Mouse (Mus musculus): Measurements from ENCODE around the gene Fkbp2.

The Fkbp2 gene

DNA sequence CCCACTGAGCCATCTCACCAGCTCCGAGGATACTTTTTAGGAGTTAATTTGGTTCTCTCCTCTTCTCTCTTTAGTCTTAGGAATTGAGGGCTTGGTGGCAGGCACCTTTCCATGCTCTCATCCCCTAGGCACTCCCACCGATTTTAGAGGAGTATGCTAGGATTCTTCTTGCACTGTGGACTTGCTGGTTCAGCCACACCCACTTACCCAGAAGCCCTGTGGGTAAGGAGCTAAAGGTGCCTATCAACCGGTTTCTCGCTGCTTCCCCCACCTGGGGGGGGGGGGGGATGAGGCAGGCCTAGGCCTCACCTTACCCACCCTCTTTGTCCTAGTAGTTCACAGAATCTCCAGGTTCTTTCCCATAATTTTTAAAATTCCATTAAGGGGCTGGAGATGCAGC lies 32.6 kb downstream of the Fkbp2 start:
- in situ Hi-C loops (cut with MboI; ENCODE audit: unreplicated experiment in 2 of 2): no loop called here

DNA sequence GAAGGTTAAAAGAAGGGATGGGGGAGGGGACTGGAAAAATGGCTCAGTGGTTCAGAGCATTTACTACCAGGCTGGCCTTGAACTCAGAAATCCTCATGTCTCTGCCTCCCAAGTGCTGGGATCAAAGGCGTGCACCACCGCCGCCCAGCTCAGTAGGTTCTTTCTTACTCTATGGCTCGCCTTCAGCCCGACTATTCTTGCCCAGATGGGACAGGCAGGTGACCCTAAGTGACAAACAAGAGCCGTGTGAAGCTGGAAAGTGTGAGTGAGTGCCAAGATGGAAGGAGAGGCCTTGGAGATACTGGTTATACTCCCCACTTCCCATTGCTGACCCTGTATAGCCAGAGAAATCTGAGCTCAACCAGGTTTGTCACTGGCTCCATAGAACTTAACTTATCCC lies 36.6 kb downstream of the Fkbp2 start:
- in situ Hi-C loops (cut with MboI; ENCODE audit: unreplicated experiment in 2 of 2): no loop called here

DNA sequence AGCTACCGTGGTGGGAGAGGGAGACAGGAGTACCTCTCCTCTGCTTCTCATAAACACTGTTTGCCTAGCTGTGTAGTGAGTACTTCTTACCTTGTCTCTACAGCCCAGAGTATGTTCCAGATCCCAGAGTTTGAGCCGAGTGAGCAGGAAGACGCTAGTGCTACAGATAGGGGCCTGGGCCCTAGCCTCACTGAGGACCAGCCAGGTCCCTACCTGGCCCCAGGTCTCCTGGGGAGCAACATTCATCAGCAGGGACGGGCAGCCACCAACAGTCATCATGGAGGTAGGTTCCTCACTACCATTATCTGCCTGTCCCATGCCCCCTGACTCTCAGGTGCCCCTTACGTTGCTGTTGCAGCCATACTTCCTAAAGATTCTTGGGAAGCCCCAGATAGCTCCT lies 37.5 kb downstream of the Fkbp2 start:
- in situ Hi-C loops (cut with MboI; ENCODE audit: unreplicated experiment in 2 of 2): no loop called here

DNA sequence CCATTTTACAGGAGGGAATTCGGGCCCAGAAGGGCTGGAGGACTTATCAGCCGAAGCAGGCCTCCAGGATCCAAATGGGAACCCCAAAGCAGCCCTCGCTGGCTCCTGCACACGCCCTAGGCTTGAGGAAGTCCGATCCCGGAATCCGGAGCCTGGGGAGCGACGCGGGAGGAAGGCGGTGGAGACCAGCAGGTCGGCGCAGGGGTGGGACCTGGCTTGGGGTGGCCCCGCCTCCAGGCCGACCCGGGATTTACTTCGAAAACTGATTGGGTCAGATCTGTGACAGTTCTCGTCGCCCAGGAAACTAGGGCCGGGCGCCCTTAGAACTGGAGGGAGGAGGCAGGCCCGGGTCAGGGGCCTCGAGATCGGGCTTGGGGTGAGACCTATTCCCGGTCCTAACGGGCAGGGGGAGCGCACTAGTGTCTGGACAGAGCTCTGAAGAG lies 38.0 kb downstream of the Fkbp2 start, which contains the start of gene Gpr137:
Gene Gpr137 (minus strand): TSS at position 232 of the 443 bp plus-strand sequence.
- in situ Hi-C loops (cut with MboI; ENCODE audit: unreplicated experiment in 2 of 2): no loop called here

DNA sequence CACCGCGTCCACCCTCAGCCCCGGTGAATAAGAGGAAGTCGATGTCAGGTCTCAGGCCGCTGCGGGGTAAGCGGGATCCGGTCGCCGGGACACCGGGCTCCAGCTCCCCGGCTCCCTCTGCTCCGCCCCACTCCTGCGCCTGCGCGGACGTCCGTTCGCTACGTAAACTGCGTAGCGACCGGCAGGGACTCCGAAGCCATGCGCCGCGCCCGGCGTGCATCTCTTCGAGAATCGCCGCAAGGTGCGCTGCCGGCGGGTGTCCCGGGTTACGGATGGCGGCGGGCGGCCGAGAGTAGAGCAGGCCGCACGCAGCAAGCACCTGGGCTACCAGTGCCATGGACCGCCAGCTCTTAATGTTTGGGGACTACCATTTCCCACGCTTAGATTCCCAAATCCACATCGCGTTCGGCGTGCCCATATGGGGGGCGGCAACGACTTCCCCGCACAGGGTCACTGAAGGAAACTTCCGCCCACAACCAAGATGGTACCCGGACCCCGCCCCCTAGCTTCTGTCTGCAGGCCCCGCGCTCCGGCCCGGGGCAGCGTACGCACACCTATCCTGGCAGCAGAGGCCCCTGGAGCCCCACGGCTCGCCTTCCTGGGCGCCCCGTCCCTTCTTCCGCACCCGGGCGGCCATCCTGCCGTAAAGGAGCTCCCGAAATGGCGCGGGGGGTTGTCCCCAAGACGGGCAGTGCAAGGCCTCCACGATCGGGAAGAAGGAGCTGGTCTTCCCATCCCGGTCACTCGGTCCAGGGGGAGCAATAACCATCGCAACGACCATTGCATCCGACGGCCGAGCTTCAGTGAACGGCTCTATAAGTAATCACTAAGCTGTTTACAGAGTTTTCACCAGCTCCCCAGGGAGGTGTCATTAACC lies 38.7 kb downstream of the Fkbp2 start, which contains the start of gene Bad:
Gene Bad (plus strand): TSS at position 490 of the 877 bp plus-strand sequence.
- in situ Hi-C loops (cut with MboI; ENCODE audit: unreplicated experiment in 2 of 2): no loop called here

DNA sequence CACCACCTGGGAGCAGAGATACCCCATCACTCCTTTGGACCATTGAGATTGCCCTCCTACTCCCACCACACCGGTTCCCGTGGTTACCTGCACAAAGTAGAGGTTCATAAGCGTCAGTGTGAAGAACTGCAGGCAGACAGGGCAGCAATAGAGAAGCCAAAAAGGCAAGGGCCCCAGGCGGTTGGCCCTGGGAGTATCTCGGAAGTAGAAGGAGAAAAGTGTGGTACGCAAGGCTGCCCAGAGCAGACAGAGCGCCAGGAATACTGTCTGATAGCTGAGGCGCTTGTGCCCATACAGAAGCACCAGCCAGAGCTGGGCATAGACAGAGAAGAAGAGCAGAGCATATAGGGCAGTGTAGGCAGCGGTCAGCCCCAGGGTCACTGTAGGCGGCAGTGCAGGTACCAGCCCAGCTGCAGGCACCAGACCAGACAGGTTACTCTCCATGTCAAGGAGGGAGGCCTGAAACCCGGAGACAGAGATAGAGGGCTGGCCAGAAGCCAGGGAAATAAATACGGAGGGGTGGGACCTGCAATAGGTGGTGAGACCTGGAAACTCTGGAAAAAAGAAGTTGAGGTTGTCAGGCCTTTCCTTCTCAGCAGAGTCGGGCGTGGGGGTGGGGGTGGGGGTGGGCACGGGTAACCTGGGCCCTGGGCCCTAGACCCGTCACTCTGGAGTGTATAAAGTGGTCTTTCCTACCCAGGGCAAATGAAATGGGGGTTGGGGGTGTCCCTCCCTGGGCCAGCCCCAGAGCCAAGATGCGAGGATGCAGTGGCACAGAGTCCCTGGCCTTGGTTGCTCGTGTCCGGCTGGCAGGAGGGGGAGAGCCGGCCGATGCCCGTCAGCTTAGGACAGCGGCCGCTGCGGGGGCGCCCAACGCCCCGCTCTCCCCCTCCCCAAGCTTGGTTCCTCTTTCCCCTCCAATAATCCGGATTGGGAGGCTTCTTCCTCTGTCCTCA lies 39.6 kb downstream of the Fkbp2 start:
- in situ Hi-C loops (cut with MboI; ENCODE audit: unreplicated experiment in 2 of 2): no loop called here

DNA sequence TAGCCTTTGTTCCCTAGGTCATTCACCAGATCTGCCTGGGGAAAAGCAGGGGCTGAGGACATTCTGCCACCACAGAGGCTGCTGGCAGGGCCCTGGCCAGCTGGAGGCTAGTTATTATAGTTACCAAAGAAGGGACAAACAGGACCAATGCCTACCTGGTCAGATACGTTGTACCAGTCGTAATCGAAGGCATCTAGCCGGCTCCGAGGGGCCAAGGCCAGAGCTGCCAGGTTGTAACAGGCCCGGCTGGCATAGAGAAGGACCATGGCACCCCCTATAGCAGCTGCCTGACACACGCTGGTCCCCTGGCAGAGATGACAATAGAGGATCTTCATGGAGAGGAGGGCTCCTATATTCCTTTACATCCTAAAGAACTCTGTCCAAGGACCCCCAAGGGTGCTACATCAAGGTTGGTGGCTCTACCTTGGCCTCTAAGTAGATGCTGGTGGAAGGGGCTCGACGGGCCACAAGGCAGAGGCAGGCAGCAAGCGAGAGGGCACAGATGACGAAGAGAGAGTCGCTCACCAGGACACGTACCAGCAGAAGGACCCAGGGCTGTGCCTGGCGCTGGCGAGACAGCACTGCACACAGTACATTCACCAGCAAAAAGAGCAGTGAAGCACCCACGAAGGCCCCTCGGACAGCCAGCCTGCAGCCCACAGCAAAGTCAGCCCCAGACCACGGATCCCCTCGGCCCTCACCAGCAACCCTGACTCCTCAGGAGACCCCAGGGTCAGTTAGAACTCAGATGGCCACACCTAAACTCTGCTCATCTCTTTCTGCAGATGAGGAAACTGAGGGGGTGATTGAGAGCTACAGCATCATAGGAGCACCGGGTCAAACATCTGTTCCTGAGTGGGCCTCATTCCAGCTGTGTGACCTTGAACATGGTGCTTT lies 40.9 kb downstream of the Fkbp2 start:
- in situ Hi-C loops (cut with MboI; ENCODE audit: unreplicated experiment in 2 of 2): loop anchor here (5.0 to 10.0 kb wide), 2 partner anchors 445 to 447 kb away; no protein-coding TSS in a partner anchor

DNA sequence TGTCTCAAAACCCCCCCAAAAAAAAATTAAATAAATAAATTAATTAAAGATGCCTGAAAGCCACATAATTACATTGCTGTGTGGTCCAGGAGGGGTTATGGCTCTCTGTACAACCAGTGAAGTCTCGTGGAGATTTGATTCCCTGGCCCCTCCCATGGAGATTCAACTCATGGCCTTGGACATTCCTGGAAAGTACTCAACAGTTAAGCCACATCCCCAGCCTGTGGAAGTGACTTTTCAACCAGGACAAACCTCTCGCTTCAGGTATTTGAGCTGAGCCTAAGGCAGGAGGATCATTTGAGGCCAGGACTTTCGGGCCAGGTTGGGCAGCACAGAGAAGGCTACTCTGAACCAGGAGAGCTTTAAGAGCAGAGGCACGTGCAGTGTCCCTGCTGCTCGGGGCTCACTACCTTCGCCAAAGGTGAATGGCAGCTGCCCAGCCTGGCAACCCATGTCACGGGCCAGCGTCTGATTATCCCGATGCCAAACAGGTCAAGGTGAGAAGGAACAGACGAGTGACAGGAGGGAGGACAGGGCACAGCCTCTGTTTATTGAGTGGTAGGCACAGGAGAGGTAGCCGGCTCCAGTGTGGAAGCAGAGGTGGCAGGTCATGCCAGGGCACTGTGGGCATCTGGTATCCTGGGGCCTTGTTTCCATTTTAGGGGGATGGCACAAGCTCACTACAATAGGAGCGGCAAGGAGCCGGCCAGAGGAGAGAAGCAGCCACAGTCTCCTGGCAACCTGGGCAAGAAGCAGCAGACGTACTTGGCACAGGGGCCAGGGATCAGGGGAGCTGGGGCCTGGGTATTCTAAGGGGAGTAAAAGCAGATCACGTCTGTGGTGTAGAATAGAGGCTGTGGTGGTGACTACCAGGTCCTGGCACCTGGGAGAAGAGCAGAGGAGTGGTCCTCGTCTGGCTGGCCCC lies 42.5 kb downstream of the Fkbp2 start:
- in situ Hi-C loops (cut with MboI; ENCODE audit: unreplicated experiment in 2 of 2): loop anchor here (5.0 to 10.0 kb wide), 2 partner anchors 443 to 446 kb away; no protein-coding TSS in a partner anchor

DNA sequence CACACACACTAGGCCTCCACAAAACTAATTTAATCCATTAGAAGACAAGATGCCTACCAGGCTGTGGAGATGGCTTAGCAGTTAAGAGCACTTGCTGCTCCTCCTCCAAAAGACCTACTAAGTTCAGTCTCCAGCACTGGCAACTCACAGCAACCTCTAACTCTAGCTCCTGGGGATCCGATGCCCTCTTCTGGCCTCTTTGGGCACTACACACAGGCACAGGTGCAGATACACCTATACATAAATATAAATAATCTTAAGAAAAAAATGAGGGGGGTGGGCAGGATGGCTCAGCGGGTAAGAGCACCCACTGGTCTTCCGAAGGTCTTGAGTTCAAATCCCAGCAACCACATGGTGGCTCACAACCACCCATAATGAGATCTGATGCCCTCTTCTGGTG lies 44.0 kb downstream of the Fkbp2 start:
- in situ Hi-C loops (cut with MboI; ENCODE audit: unreplicated experiment in 2 of 2): loop anchor here (5.0 to 10.0 kb wide), 2 partner anchors 441 to 444 kb away; no protein-coding TSS in a partner anchor

DNA sequence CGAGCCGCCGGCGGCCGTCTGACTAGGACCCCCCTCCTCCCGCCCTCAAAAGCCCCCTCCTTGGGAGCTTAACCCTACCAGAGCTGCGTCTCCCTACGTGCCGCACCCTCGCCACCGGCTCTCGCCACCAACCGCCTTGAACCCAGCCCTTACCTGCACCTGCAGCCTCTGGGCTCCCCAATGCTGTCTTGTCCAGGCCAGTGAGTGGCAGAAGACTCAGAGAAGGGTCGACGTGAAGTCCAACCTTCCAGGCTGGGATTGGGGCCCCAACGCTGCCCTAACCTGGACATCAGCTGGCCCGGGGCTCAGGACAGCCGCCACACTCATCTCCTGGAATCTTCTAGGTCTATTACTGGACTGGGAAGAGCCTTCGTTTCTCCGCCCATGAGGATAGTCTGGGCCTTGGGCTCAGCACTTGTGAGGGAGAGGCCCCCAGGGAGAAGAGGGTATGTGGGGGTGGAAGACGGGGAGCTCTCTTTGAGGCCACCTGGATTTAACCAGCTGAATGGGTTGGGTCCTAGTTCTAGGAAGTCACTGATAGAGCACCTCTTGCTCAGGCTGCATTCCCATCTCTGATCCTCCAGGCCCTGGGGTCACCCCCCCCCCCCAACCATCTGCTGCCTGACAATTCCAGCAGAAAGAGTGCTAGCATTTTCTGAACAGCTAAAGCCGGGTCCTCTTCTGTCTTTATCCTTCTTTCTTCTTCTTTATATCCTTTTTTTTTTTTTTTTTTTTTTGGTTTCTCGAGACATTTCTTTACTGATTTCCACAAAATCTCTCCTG lies 45.9 kb downstream of the Fkbp2 start, which contains the start of gene Kcnk4:
Gene Kcnk4 (minus strand): TSS at position 321 of the 783 bp plus-strand sequence.
- in situ Hi-C loops (cut with MboI; ENCODE audit: unreplicated experiment in 2 of 2): loop anchor here in 1 of 2 experiments (5.0 to 10.0 kb wide), 2 partner anchors 88 to 440 kb away; no protein-coding TSS in a partner anchor

DNA sequence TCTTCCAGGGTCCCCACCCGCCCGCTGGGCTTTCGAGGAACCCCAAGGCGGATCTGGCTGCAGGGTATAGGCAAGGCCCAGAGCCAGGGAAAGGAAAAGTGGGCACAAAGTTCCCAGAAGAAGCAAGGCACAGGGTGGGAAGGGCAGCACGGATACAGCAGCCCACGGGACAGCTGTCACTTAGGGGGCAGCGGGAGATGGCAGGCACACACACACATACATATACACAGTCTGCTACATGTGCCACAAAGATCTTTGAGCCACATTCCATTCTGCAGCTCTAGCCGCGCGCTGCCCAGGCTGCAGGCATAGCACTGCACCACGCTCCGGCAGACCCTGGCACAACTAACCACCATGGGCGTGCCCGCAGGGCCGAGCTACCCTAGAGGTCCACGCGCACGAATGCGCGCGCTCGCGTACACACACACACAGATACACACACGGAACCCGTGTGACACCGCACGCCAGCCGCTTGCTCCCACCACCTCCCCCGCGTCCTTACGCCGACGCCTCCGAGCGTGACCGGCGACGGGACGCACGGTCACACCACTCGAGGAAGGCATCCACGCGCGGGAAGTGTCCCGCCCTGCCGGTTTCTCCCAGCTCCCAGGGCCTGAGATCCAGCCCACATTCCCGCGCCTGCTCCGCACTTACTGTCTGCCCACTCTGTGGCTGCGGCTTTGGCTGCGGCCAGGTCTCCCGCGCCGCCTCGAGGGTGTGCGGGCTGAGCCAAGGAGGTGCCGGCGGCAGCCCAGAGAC lies 46.7 kb downstream of the Fkbp2 start:
- in situ Hi-C loops (cut with MboI; ENCODE audit: unreplicated experiment in 2 of 2): loop anchor here in 1 of 2 experiments (5.0 to 10.0 kb wide), 2 partner anchors 89 to 439 kb away; no protein-coding TSS in a partner anchor

DNA sequence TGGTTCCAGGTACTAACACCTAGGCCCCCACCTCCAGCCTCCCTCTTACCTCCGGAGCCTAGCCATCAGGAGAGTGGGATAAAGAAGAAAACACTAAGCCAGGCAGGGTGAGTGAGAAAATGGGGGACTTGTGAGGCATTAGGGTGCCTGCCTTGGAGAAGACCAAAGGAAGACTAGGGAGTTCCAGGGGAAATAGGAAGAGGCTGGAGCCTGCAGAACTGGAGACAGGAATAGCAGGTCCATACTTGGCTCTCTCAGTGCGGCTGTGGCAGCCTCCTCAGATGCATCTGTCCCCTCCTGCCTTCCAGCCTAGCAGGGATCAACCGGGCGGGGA lies 47.2 kb downstream of the Fkbp2 start:
- in situ Hi-C loops (cut with MboI; ENCODE audit: unreplicated experiment in 2 of 2): loop anchor here in 1 of 2 experiments (5.0 to 10.0 kb wide), 2 partner anchors 89 to 438 kb away; no protein-coding TSS in a partner anchor

DNA sequence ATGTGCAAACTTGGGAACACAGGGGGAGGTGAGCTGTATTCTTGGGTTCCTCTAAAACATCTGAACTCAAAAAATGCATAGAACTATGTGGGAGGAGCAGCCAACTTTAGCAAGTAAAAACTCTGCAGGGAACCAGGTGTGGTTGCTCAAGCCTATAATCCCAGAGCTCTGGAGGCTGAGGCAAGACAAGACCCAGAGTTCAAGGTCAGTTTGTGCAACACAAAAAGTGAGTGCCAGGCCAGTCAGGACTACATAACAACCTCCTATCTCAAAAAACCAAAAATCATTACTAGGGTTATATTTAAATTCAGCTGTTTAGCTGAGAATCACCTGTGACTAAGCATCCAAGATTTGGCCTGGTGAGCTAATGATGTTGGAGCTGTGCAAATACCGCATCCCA lies 48.3 kb downstream of the Fkbp2 start:
- in situ Hi-C loops (cut with MboI; ENCODE audit: unreplicated experiment in 2 of 2): loop anchor here in 1 of 2 experiments (5.0 to 10.0 kb wide), 2 partner anchors 90 to 437 kb away; no protein-coding TSS in a partner anchor

DNA sequence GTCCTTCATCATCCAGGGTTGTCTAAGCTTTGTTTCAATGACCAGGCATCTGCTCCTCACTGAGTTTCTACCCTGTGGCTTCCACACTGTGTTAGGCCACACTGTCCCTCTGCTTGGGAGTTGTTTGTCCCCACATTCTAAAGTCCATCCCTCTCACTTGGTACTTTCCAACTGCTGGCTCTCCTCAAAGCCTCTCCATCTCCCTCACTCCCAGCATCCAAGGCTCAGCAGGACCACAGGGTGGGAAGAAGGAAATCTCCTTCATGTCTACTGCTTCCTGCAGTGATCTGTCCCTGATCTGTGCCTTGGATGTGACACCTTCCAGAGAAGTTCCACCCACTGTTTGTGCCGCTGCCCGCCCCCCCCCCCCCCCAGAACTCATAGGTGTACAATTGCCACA lies 49.3 kb downstream of the Fkbp2 start:
- in situ Hi-C loops (cut with MboI; ENCODE audit: unreplicated experiment in 2 of 2): loop anchor here in 1 of 2 experiments (5.0 to 10.0 kb wide), 2 partner anchors 91 to 436 kb away; no protein-coding TSS in a partner anchor

DNA sequence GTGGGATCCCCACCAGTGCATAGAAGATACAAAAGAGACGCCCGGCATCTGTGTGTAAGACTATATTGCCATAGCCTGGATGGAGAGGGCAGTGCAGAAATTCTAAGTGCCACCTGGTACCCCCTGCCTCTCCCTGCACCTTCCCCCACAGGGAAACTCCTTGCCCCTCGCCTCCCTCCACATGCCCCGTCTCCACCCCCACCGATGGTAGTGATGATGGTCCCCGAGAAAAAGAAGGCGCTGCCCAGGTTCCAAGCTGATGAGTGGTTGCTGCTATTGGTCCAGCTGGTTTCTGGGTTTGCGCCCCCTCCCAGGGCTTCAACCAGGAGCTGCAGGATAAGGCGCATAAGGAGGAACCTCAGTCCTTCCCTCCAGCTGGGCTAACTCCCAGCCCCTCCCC lies 52.2 kb downstream of the Fkbp2 start:
- in situ Hi-C loops (cut with MboI; ENCODE audit: unreplicated experiment in 2 of 2): no loop called here
